Comparison of ENCODE assay signal across 14 mouse cellular contexts in the genomic region with DNA sequence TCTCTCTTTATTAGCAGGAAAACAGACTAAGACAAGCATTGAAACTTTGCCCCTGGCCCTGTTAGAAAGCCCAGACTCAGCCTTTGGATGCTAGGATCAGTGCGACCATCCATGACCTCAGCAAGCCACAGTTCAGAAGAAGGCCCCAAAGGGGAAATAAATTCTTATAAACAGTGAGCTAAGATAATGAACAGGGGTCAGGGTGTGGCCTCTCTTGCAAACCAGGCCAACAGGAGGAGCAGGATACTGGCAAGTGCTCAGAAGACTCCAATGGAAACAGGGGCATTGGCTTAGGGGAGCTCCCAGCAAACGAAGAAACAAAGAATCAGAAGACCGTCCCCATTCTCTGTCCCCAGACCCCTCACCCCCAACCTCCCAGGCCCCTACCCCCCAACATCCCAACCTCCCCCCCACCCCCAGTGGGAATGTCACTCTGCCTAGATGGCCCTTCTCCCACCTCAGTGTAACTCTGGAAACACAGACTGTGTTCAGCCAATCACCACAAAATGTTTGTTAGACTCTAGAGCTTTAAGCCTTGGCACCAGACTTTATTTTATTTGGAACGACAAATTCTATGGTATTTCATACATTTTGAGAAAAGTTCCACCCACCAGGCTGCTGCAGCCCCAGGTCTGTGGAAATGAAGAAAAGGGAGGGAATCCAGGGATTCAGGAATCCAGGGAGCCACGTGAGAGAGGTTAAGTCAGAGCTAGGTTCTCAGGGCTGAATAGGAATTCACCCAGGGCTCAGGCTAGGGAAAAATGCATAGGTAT. TPM values are rescaled to one million over a fixed set of nuclear protein-coding genes. Genes with fewer than 3 reads are reported as not detected.
DNase-seq lines count a peak whose midpoint lies in the region; ATAC-seq and TF ChIP-seq lines count a peak whose summit lies in the region.
"Had no signal": no experiment of that assay in that cellular context is flagged by ENCODE, and none has a peak within 500 bp of the region (broad histone marks: within the 10 kb centered on the region; RNA-seq: fewer than 3 reads in every experiment).

No protein-coding gene starts in this region.

- H3K9ac ChIP-seq in liver, postnatal 0 days (replicated peaks) = no peak overlapping the region
- H3K9ac ChIP-seq in hindbrain, embryonic 12.5 days = no peak overlapping the region
- H3K9ac ChIP-seq: forebrain, postnatal 0 days had no signal

- no peak overlapping the region for H3K4me3 ChIP-seq in heart, embryonic 10.5 days
- H3K4me3 ChIP-seq in liver, postnatal 0 days (ENCODE audit: low read depth, low read length) = no peak overlapping the region
- H3K4me3 ChIP-seq in hindbrain, embryonic 12.5 days = no peak overlapping the region

- 78% methylated on average over 5 of the region's 5 CpGs for WGBS in heart, embryonic 10.5 days
- WGBS in liver, postnatal 0 days (ENCODE audit: insufficient replicate concordance) = 79% methylated on average over 5 of the region's 5 CpGs
- WGBS in hindbrain, embryonic 12.5 days = 74% methylated on average over 5 of the region's 5 CpGs

- peak; percentile 61 for DNase-seq in heart, embryonic 10.5 days (ENCODE audit: low spot score)
- DNase-seq in heart, adult 8-10 months (ENCODE audit: low spot score) = no peak
- peak; percentile 36 to 61 for DNase-seq in lung, adult 18-20 months
- no peak for DNase-seq in lung, postnatal 14 days
- DNase-seq in kidney, postnatal 4 days = peak; percentile 21 to 40
- no peak for DNase-seq in liver, postnatal 0 days
- DNase-seq: cerebellum, adult 11 months; cerebellum, postnatal 36 days; forebrain, postnatal 0 days; heart, postnatal 36 days; layer of hippocampus, postnatal 36 days; retina, postnatal 1 day had no signal

- no peak for ATAC-seq in liver, postnatal 0 days
- no peak for ATAC-seq in hindbrain, embryonic 12.5 days (ENCODE audit: low FRiP score)
- ATAC-seq in erythroid progenitor cell, adult 5-6 weeks (replicated peaks; ENCODE audit: low FRiP score, poor library complexity, severe bottlenecking) = no peak
- ATAC-seq: forebrain, postnatal 0 days had no signal

- H3K4me1 ChIP-seq in heart, embryonic 10.5 days = no peaks in the 10 kb centered on the region
- H3K4me1 ChIP-seq in liver, postnatal 0 days (ENCODE audit: insufficient read depth) = peaks cover 38% of the 10 kb centered on the region
- no peaks in the 10 kb centered on the region for H3K4me1 ChIP-seq in hindbrain, embryonic 12.5 days

- no peak overlapping the region for H3K27ac ChIP-seq in heart, embryonic 10.5 days
- peak overlapping the region; percentile 22; the same call in 1 of the 2 replicates for H3K27ac ChIP-seq in liver, postnatal 0 days (ENCODE audit: low read depth)
- H3K27ac ChIP-seq in hindbrain, embryonic 12.5 days = no peak overlapping the region

- no peaks in the 10 kb centered on the region for H3K36me3 ChIP-seq in heart, embryonic 10.5 days
- H3K36me3 ChIP-seq in liver, postnatal 0 days (replicated peaks; ENCODE audit: insufficient read depth, low read length) = no peaks in the 10 kb centered on the region
- no peaks in the 10 kb centered on the region for H3K36me3 ChIP-seq in hindbrain, embryonic 12.5 days

- no peak for TF ChIP-seq EP300 in liver, postnatal 0 days (IDR thresholded peaks at IDR 0.05; ENCODE audit: low read depth)

- no peak overlapping the region for H3K4me2 ChIP-seq in liver, postnatal 0 days (ENCODE audit: low read depth, low read length)
- H3K4me2 ChIP-seq in hindbrain, embryonic 12.5 days (replicated peaks) = no peak overlapping the region

- TF ChIP-seq CTCF in liver, postnatal 0 days (IDR thresholded peaks at IDR 0.05; ENCODE audit: low read depth) = no peak

- H3K9me3 ChIP-seq in heart, embryonic 10.5 days = no peaks in the 10 kb centered on the region
- H3K9me3 ChIP-seq in liver, postnatal 0 days (ENCODE audit: low read length) = 0 out of 2 replicates have a peak, but pooled peaks cover 2% of the 10 kb centered on the region
- no peaks in the 10 kb centered on the region for H3K9me3 ChIP-seq in hindbrain, embryonic 12.5 days (replicated peaks)

- H3K27me3 ChIP-seq in heart, embryonic 10.5 days (ENCODE audit: insufficient read depth, poor library complexity, severe bottlenecking) = no peaks in the 10 kb centered on the region
- no peaks in the 10 kb centered on the region for H3K27me3 ChIP-seq in liver, postnatal 0 days (ENCODE audit: insufficient read depth, low read length)
- no peaks in the 10 kb centered on the region for H3K27me3 ChIP-seq in hindbrain, embryonic 12.5 days

RNA-seq across cellular contexts. Expression of a gene that starts 23.9 kb away (rescaled TPM):
- 122 and 123 TPM in 2 replicates for polyA plus RNA-seq in heart, embryonic 10.5 days (2016; fragmentation: Nextera tagmentation; extraction: Ambion mirVana)
- 10 to 100 TPM; 28.9 to 33.1 (median 31.3) TPM for total RNA-seq in heart, adult 8-10 months (2022)
- polyA plus RNA-seq in liver, postnatal 0 days (2015; fragmentation: Nextera tagmentation; extraction: Ambion mirVana) = 47.6 and 49.2 TPM in 2 replicates
- polyA plus RNA-seq in hindbrain, embryonic 12.5 days (2016; fragmentation: Nextera tagmentation; extraction: Ambion mirVana) = 93.6 and 107 TPM in 2 replicates
- 36.9 and 58.7 TPM in 2 replicates for total RNA-seq in erythroid progenitor cell, adult 5-6 weeks (2015; ENCODE audit: low replicate concordance)
- 51.3 and 53.6 TPM in 2 replicates for total RNA-seq in erythroid progenitor cell, adult 5-6 weeks (2017; ENCODE audit: low replicate concordance)

RNA-seq across cellular contexts. Expression of a gene that starts 36.7 kb away (rescaled TPM):
- polyA plus RNA-seq in heart, embryonic 10.5 days (2016; fragmentation: Nextera tagmentation; extraction: Ambion mirVana) = 2.2 and 3.4 TPM in 2 replicates
- 10 to 100 TPM; 11.1 to 16.8 (median 13.5) TPM for total RNA-seq in heart, adult 8-10 months (2022)
- polyA plus RNA-seq in liver, postnatal 0 days (2015; fragmentation: Nextera tagmentation; extraction: Ambion mirVana) = 8.7 and 9.5 TPM in 2 replicates
- 5.4 and 7.3 TPM in 2 replicates for polyA plus RNA-seq in hindbrain, embryonic 12.5 days (2016; fragmentation: Nextera tagmentation; extraction: Ambion mirVana)
- 0.84 and 2.2 TPM in 2 replicates for total RNA-seq in erythroid progenitor cell, adult 5-6 weeks (2015; ENCODE audit: low replicate concordance)
- total RNA-seq in erythroid progenitor cell, adult 5-6 weeks (2017; ENCODE audit: low replicate concordance) = 3.3 and 5.7 TPM in 2 replicates

Comparison
In these comparisons a context has a peak if more than half of its experiments do, and no peak if none do; other contexts are left out.
1. DNase-seq: peak in heart, embryonic 10.5 days (single experiment), lung, adult 18-20 months (2 of 2) and kidney, postnatal 4 days (2 of 2); none in heart, adult 8-10 months (single experiment), lung, postnatal 14 days (single experiment) and liver, postnatal 0 days (single experiment).